Mouse (Mus musculus) hindbrain, embryonic 12.5 days (tissue): ENCODE measurements at regions not wholly inside any gene's neighbourhood (a gene's known extent, or its start where the extent isn't known, plus 50 kb on each side); places are given as distances from the start of the nearest gene placed in this dataset.

Source experiments
- ATAC-seq: fragments of 200-750 bp; cut with Nextera tagmentation; 2 replicates; pipeline ENCODE4 v1.8.0; 2017; ENCODE audit warnings: moderate TSS enrichment; ENCODE audit not compliant: low FRiP score
- H3K27ac ChIP-seq: fragments of 300-500 bp; sonication (generic); 2 replicates; pipeline ENCODE4 v1.5.1; 2016; ENCODE audit warnings: mild to moderate bottlenecking
- H3K27me3 ChIP-seq: fragments of 300-500 bp; sonication (generic); 2 replicates; pipeline ENCODE4 v1.6.1; 2016; ENCODE audit warnings: mild to moderate bottlenecking
- H3K36me3 ChIP-seq: fragments of 300-500 bp; sonication (generic); 2 replicates; pipeline ENCODE4 v1.6.1; 2016; ENCODE audit warnings: mild to moderate bottlenecking
- H3K4me1 ChIP-seq: fragments of 300-500 bp; sonication (generic); 2 replicates; pipeline ENCODE4 v1.6.1; 2016
- H3K4me2 ChIP-seq: fragments of 300-500 bp; sonication (generic); replicated peaks from 2 replicates; pipeline ENCODE4 v1.6.1; 2016; ENCODE audit warnings: mild to moderate bottlenecking
- H3K4me3 ChIP-seq: fragments of 300-500 bp; sonication (generic); 2 replicates; pipeline ENCODE4 v1.5.1; 2016; ENCODE audit warnings: mild to moderate bottlenecking
- H3K9ac ChIP-seq: fragments of 300-500 bp; sonication (generic); 2 replicates; pipeline ENCODE4 v1.6.1; 2016; ENCODE audit warnings: mild to moderate bottlenecking, moderate library complexity
- H3K9me3 ChIP-seq: fragments of 300-500 bp; sonication (generic); replicated peaks from 2 replicates; pipeline ENCODE4 v1.6.1; 2016; ENCODE audit warnings: mild to moderate bottlenecking
- WGBS: fragments of 180-500 bp; shearing (Covaris S2); methylation state at CpG from one replicate; pipeline ENCODE4 v1.1.7; 2016; 5-methylcytosine and 5-hydroxymethylcytosine counted together

- Histone ChIP-seq H3K9me3 (no peaks in the 10 kb centered on the region), H3K27ac (no peak overlapping the region), H3K4me1 (no peaks in the 10 kb centered on the region), H3K4me3 (no peak overlapping the region), H3K36me3 (no peaks in the 10 kb centered on the region), H3K27me3 (no peaks in the 10 kb centered on the region), H3K4me2 (no peak overlapping the region), H3K9ac (no peak overlapping the region)
- 55% methylated on average over 7 of the region's 7 CpGs for WGBS
- ATAC-seq = peak; percentile 61; the same call in 1 of the 2 replicates
Measured at GRCm38 (mm10) chr5:91198620-91199019, 59.2 kb downstream of the Areg start.

- no peaks in the 10 kb centered on the region for H3K27me3 ChIP-seq
- H3K36me3 ChIP-seq = no peaks in the 10 kb centered on the region
- ATAC-seq = no peak
- no peak overlapping the region for H3K27ac ChIP-seq
- H3K4me3 ChIP-seq = no peak overlapping the region
- no peaks in the 10 kb centered on the region for H3K9me3 ChIP-seq
- H3K4me1 ChIP-seq = no peaks in the 10 kb centered on the region
- no peak overlapping the region for H3K4me2 ChIP-seq
- no peak overlapping the region for H3K9ac ChIP-seq
- WGBS = 69% methylated on average over 5 of the region's 5 CpGs
Measured at GRCm38 (mm10) chr5:91200448-91200847, 61.0 kb downstream of the Areg start.

GRCm38 (mm10) chr5:91204225-91205005, 65.0 kb downstream of the Areg start:
- no peak overlapping the region for H3K4me2 ChIP-seq
- ATAC-seq = no peak
- no peak overlapping the region for H3K9ac ChIP-seq
- no peaks in the 10 kb centered on the region for H3K4me1 ChIP-seq
- H3K36me3 ChIP-seq = no peaks in the 10 kb centered on the region
- H3K27ac ChIP-seq = no peak overlapping the region
- WGBS = 88% methylated on average over 13 of the region's 13 CpGs
- H3K4me3 ChIP-seq = no peak overlapping the region
- no peaks in the 10 kb centered on the region for H3K27me3 ChIP-seq
- no peaks in the 10 kb centered on the region for H3K9me3 ChIP-seq

- Histone ChIP-seq H3K9ac (no peak overlapping the region), H3K27me3 (no peaks in the 10 kb centered on the region), H3K4me3 (no peak overlapping the region), H3K4me1 (no peaks in the 10 kb centered on the region), H3K36me3 (no peaks in the 10 kb centered on the region), H3K27ac (no peak overlapping the region), H3K4me2 (no peak overlapping the region), H3K9me3 (no peaks in the 10 kb centered on the region)
- WGBS = 88% methylated on average over 3 of the region's 3 CpGs
- no peak for ATAC-seq
Measured at GRCm38 (mm10) chr5:91205350-91205880, 66.0 kb downstream of the Areg start.

- Histone ChIP-seq H3K9me3 (no peaks in the 10 kb centered on the region), H3K27me3 (no peaks in the 10 kb centered on the region), H3K4me1 (no peaks in the 10 kb centered on the region), H3K9ac (no peak overlapping the region), H3K27ac (no peak overlapping the region), H3K36me3 (no peaks in the 10 kb centered on the region), H3K4me2 (no peak overlapping the region), H3K4me3 (no peak overlapping the region)
- ATAC-seq = no peak
- 84% methylated on average over 9 of the region's 9 CpGs for WGBS
Measured at GRCm38 (mm10) chr5:91206569-91207490, 67.4 kb downstream of the Areg start.

- Histone ChIP-seq H3K27ac (no peak overlapping the region), H3K4me3 (no peak overlapping the region), H3K9ac (no peak overlapping the region), H3K4me1 (no peaks in the 10 kb centered on the region), H3K9me3 (no peaks in the 10 kb centered on the region), H3K36me3 (no peaks in the 10 kb centered on the region), H3K4me2 (no peak overlapping the region), H3K27me3 (no peaks in the 10 kb centered on the region)
- ATAC-seq = no peak
- WGBS = 85% methylated on average over 4 of the region's 4 CpGs
Measured at GRCm38 (mm10) chr5:91220174-91220573, 80.8 kb downstream of the Areg start.

GRCm38 (mm10) chr5:91241656-91242055, 102.3 kb downstream of the Areg start:
- ATAC-seq = no peak
- no peaks in the 10 kb centered on the region for H3K9me3 ChIP-seq

GRCm38 (mm10) chr5:91247444-91247843, 108.0 kb downstream of the Areg start:
- Histone ChIP-seq H3K4me3 (no peak overlapping the region), H3K27me3 (no peaks in the 10 kb centered on the region), H3K4me2 (no peak overlapping the region), H3K9me3 (no peaks in the 10 kb centered on the region), H3K27ac (no peak overlapping the region), H3K9ac (no peak overlapping the region), H3K4me1 (no peaks in the 10 kb centered on the region), H3K36me3 (no peaks in the 10 kb centered on the region)
- ATAC-seq = no peak
- 91% methylated on average over 5 of the region's 5 CpGs for WGBS

More at GRCm38 (mm10) chr5:91241656-91242055, 102.3 kb downstream of the Areg start:
- no peak overlapping the region for H3K27ac ChIP-seq
- H3K4me3 ChIP-seq = no peak overlapping the region
- no peak overlapping the region for H3K4me2 ChIP-seq
- no peaks in the 10 kb centered on the region for H3K36me3 ChIP-seq
- WGBS = 82% methylated on average over 4 of the region's 4 CpGs
- H3K9ac ChIP-seq = no peak overlapping the region
- no peaks in the 10 kb centered on the region for H3K27me3 ChIP-seq
- H3K4me1 ChIP-seq = no peaks in the 10 kb centered on the region

GRCm38 (mm10) chr5:91261895-91262294, 122.5 kb downstream of the Areg start:
- Histone ChIP-seq H3K27me3 (no peaks in the 10 kb centered on the region), H3K9ac (no peak overlapping the region), H3K4me2 (no peak overlapping the region), H3K4me3 (no peak overlapping the region), H3K4me1 (no peaks in the 10 kb centered on the region), H3K9me3 (no peaks in the 10 kb centered on the region), H3K27ac (no peak overlapping the region), H3K36me3 (no peaks in the 10 kb centered on the region)
- ATAC-seq = no peak

- Histone ChIP-seq H3K27me3 (no peaks in the 10 kb centered on the region), H3K4me1 (no peaks in the 10 kb centered on the region), H3K9ac (no peak overlapping the region), H3K27ac (no peak overlapping the region), H3K4me2 (no peak overlapping the region), H3K9me3 (no peaks in the 10 kb centered on the region), H3K36me3 (no peaks in the 10 kb centered on the region), H3K4me3 (no peak overlapping the region)
- ATAC-seq = no peak
- WGBS = 89% methylated on average over 1 of the region's 1 CpGs
Measured at GRCm38 (mm10) chr5:91262526-91262925, 123.1 kb downstream of the Areg start.

GRCm38 (mm10) chr5:91270747-91271146, 131.3 kb downstream of the Areg start:
- H3K27ac ChIP-seq = no peak overlapping the region
- WGBS = 84% methylated on average over 1 of the region's 1 CpGs
- H3K9ac ChIP-seq = no peak overlapping the region
- no peak overlapping the region for H3K4me2 ChIP-seq
- H3K9me3 ChIP-seq = no peaks in the 10 kb centered on the region
- H3K27me3 ChIP-seq = no peaks in the 10 kb centered on the region
- no peaks in the 10 kb centered on the region for H3K36me3 ChIP-seq
- no peak overlapping the region for H3K4me3 ChIP-seq
- no peak for ATAC-seq
- no peaks in the 10 kb centered on the region for H3K4me1 ChIP-seq

- no peak overlapping the region for H3K4me2 ChIP-seq
- H3K4me3 ChIP-seq = no peak overlapping the region
- no peaks in the 10 kb centered on the region for H3K36me3 ChIP-seq
- H3K9ac ChIP-seq = no peak overlapping the region
- H3K9me3 ChIP-seq = no peaks in the 10 kb centered on the region
- no peaks in the 10 kb centered on the region for H3K27me3 ChIP-seq
- no peak for ATAC-seq
- no peaks in the 10 kb centered on the region for H3K4me1 ChIP-seq
- no peak overlapping the region for H3K27ac ChIP-seq
Measured at GRCm38 (mm10) chr5:91271416-91271815, 131.4 kb downstream of the Btc start.
